Mouse (Mus musculus) small intestine, adult 2 months (tissue): Measurements from ENCODE around the gene Sec31b.

Source experiments
- CTCF ChIP-seq: fragments of 200-500 bp; IDR thresholded peaks from 2 replicates; pipeline ENCODE4 v1.5.1; 2012; ENCODE audit warnings: low read depth, mild to moderate bottlenecking, control low read depth, inconsistent platforms, low read length, moderate library complexity, mixed read lengths; ENCODE audit not compliant: insufficient replicate concordance, insufficient read length; ENCODE audit errors: extremely low read depth
- POLR2A ChIP-seq: fragments of 200-500 bp; IDR thresholded peaks from 2 replicates; pipeline ENCODE4 v1.6.1; 2012; ENCODE audit warnings: low read depth, mild to moderate bottlenecking, control low read depth, inconsistent platforms, low read length, moderate library complexity

- TF ChIP-seq CTCF: no peak
- no peak for TF ChIP-seq POLR2A
Observed at GRCm38 (mm10) chr19:44511451-44512231, 34.0 kb downstream of the Sec31b start.
